Mouse (Mus musculus) bone marrow, adult 2 months (tissue): ENCODE measurements around the gene Cap2.

Experiments
- CTCF ChIP-seq: fragments of 200-500 bp; IDR thresholded peaks from 2 replicates; pipeline ENCODE4 v1.5.1; 2011; ENCODE audit warnings: low read length, control low read depth; ENCODE audit not compliant: control insufficient read depth, insufficient read depth
- POLR2A ChIP-seq: fragments of 200-500 bp; IDR thresholded peaks from 2 replicates; pipeline ENCODE4 v1.6.1; 2011; ENCODE audit warnings: low read depth, mild to moderate bottlenecking, control low read depth, low read length, borderline replicate concordance; ENCODE audit not compliant: control insufficient read depth

- no peak for TF ChIP-seq CTCF
- TF ChIP-seq POLR2A, result no peak
These were observed 168.1 kb downstream of the Cap2 start for GRCm38 (mm10) chr13:46669620-46670271.
